Mouse (Mus musculus) G1E (cell line): ENCODE measurements around the gene Nudt21. TPM values are rescaled to one million over a fixed set of nuclear protein-coding genes. Genes with fewer than 3 reads are reported as not detected.

Source experiments
- ATAC-seq: 2 replicates; pipeline ENCODE4 v1.8.0; 2016; ENCODE audit warnings: mild to moderate bottlenecking; ENCODE audit not compliant: insufficient number of reproducible peaks, poor library complexity, low FRiP score, severe bottlenecking; ENCODE audit errors: extremely low read depth
- DNase-seq: peaks from one replicate; pipeline ENCODE4 v3.0.0; 2012; ENCODE audit warnings: low spot score
- H3K27me3 ChIP-seq: 2 replicates; pipeline ENCODE4 v1.6.1; 2012; ENCODE audit warnings: mild to moderate bottlenecking, low read length, inconsistent platforms; ENCODE audit not compliant: insufficient read depth
- H3K36me3 ChIP-seq: replicated peaks from 2 replicates; pipeline ENCODE3; 2012; ENCODE audit warnings: mild to moderate bottlenecking, inconsistent platforms
- H3K4me1 ChIP-seq: 2 replicates; pipeline ENCODE4 v1.6.1; 2012; ENCODE audit warnings: low read depth, low read length, inconsistent platforms, mixed read lengths; ENCODE audit not compliant: insufficient read depth
- H3K4me3 ChIP-seq: 2 replicates; pipeline ENCODE4 v1.5.1; 2012; ENCODE audit warnings: low read depth, mild to moderate bottlenecking, inconsistent platforms, low read length, moderate library complexity, mixed read lengths
- H3K9me3 ChIP-seq: replicated peaks from 2 replicates; pipeline ENCODE4 v1.6.1; 2012; ENCODE audit warnings: inconsistent platforms
- CTCF ChIP-seq: IDR thresholded peaks from 2 replicates; pipeline ENCODE4 v1.5.1; 2012; ENCODE audit warnings: low read depth, low read length, inconsistent platforms, mixed read lengths
- GATA1 ChIP-seq: IDR thresholded peaks from 2 replicates; pipeline ENCODE4 v1.6.1; 2012; ENCODE audit warnings: borderline replicate concordance, low read length, inconsistent platforms, mixed read lengths
- GATA2 ChIP-seq: IDR thresholded peaks from 2 replicates; pipeline ENCODE4 v1.6.1; 2012; ENCODE audit warnings: low read depth, low read length, inconsistent platforms, borderline replicate concordance
- POLR2AphosphoS5 ChIP-seq: IDR thresholded peaks from 2 replicates; pipeline ENCODE4 v1.6.1; 2012; ENCODE audit warnings: low read depth, low read length, inconsistent platforms; ENCODE audit not compliant: insufficient replicate concordance
- TAL1 ChIP-seq: conservative IDR thresholded peaks from 2 replicates; pipeline ENCODE4 v1.6.1; 2012; ENCODE audit warnings: low read depth, low read length, inconsistent platforms, mixed read lengths
- polyA plus RNA-seq: library from polyadenylated mRNA; stranded (reverse); fragments of >175 nt; gene quantifications from 2 replicates; pipeline ENCODE4 v1.2.3, GENCODE M21; 2012
- total RNA-seq, 2 experiments: library from RNA; stranded (forward) in 1 of 2; stranded (reverse) in 1 of 2; fragments of 200-1000 nt in 1 of 2; fragments of >200 nt in 1 of 2; fragmentation: Nextera tagmentation in 1 of 2; gene quantifications; 2 replicates each; pipeline ENCODE4 v1.2.3; 2014 to 2017

The Nudt21 gene
- total and polyA plus RNA-seq, 3 experiments: 48.8 to 470 (median 157) TPM

DNA sequence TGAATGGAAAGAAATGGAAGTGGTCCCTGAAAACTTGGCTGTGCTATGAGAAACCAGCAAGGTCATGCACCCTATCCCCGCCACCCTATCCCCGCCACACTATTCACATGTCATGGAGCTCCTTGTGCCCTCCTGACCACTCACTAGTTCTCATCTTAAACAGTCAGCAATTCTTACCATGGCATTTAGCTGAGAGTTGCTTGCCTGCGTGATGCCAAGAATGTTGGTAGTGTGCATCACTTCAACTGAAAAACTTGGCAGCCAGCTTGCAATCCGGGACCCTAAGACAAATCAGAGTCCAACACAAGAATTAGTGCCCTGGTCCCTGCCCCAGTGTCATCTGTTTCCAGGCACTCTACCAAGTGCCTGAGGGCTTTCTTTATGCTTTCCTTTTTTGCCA, 56.7 kb downstream of the Nudt21 start:
- no peaks in the 10 kb centered on the region for H3K9me3 ChIP-seq
- no peaks in the 10 kb centered on the region for H3K27me3 ChIP-seq
- ATAC-seq: no peak
- H3K4me3 ChIP-seq: no peak overlapping the region
- no peak for DNase-seq
- peaks cover 97% of the 10 kb centered on the region for H3K36me3 ChIP-seq
- H3K4me1 ChIP-seq: 0 out of 2 replicates have a peak, but pooled peaks cover 2% of the 10 kb centered on the region
- TF ChIP-seq CTCF (no peak), GATA2 (no peak), POLR2AphosphoS5 (no peak), TAL1 (no peak), GATA1 (no peak)

DNA sequence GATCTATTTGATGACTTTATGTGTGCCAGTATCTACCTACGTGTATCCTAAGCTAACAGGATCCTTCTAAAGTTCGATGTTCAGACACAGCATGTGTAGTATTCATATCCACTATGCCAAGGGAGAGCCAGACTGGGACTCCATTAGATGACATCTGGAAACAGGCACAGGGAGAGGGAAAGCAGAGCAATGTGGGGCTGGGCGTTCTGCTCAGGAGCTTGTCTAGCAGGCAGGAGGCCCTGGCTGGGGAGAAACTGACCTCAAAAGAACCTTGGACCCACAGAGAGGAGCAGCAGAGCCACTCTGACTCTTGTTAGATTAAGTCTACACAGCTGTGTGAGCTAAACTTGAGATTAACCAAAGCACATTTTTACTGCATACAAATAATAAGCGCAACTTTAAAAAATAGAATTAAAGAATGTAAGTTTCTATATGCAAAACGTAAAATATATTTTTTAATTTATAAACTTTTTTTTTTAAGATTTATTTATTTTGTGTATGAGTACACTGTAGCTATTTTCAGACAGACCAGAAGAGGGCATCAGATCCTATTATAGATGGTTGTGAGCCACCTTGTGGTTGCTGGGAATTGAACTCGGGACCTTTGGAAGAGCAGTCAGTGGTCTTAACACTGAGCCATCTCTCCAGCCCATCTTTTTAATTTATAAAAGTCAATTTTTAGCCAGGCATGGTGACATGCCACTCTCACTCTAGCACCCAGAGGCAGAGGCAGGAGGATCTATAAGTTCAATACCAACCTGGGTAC, 60.2 kb downstream of the Nudt21 start:
- peaks cover 95% of the 10 kb centered on the region for H3K36me3 ChIP-seq

GRCm38 (mm10) chr8:93975358-93975757, 61.5 kb downstream of the Nudt21 start:
- no peaks in the 10 kb centered on the region for H3K27me3 ChIP-seq
- no peaks in the 10 kb centered on the region for H3K9me3 ChIP-seq
- H3K4me1 ChIP-seq: peaks cover 6% of the 10 kb centered on the region
- H3K4me3 ChIP-seq: no peak overlapping the region
- ATAC-seq (no peak), DNase-seq (no peak)
- TF ChIP-seq GATA1 (no peak), TAL1 (no peak), GATA2 (no peak), POLR2AphosphoS5 (no peak), CTCF (no peak)
- peaks cover 95% of the 10 kb centered on the region for H3K36me3 ChIP-seq

More for the DNA sequence above, 60.2 kb downstream of the Nudt21 start:
- Histone ChIP-seq H3K27me3 (no peaks in the 10 kb centered on the region), H3K4me1 (peaks cover 6% of the 10 kb centered on the region; the same call in 1 of the 2 replicates), H3K4me3 (no peak overlapping the region), H3K9me3 (no peaks in the 10 kb centered on the region)
- TF ChIP-seq GATA2: no peak
- no peak for TF ChIP-seq TAL1
- no peak for TF ChIP-seq CTCF
- TF ChIP-seq POLR2AphosphoS5: no peak
- ATAC-seq (no peak), DNase-seq (no peak)

DNA sequence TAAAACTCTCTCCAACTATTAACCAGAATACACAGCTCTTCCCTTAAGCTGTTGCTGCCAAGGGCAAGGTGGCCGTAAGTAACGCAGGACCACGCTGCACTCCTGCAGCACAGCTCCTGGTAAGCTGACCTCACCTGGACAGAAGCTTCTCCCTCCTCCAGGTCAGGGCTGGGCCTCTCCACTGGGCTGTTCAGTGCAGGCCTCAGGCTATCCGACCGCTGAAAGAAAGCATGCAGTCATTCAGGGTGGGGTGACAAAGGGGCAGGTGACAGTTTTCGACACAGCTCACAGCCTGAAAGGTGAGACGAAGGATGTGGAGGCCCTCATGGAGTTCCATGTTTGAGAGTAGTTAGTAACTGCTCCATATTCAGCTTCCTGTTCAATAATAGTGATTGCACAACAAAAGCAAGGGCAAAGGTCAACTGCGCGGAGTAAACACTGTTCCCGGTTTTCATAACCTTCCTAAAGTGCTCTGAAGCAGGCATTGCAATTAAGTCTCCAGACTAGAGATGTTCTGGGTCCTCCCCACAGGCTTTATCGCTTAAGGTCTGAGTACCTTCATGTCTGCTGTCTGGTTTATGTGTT, 62.1 kb downstream of the Nudt21 start:
- TF ChIP-seq POLR2AphosphoS5: no peak
- TF ChIP-seq CTCF: no peak
- no peak for TF ChIP-seq GATA1
- TF ChIP-seq GATA2: no peak
- TF ChIP-seq TAL1: no peak
- no peaks in the 10 kb centered on the region for H3K9me3 ChIP-seq
- H3K4me1 ChIP-seq: peaks cover 6% of the 10 kb centered on the region
- no peaks in the 10 kb centered on the region for H3K27me3 ChIP-seq
- no peak for DNase-seq
- no peak for ATAC-seq
- peaks cover 95% of the 10 kb centered on the region for H3K36me3 ChIP-seq
- H3K4me3 ChIP-seq: no peak overlapping the region

DNA sequence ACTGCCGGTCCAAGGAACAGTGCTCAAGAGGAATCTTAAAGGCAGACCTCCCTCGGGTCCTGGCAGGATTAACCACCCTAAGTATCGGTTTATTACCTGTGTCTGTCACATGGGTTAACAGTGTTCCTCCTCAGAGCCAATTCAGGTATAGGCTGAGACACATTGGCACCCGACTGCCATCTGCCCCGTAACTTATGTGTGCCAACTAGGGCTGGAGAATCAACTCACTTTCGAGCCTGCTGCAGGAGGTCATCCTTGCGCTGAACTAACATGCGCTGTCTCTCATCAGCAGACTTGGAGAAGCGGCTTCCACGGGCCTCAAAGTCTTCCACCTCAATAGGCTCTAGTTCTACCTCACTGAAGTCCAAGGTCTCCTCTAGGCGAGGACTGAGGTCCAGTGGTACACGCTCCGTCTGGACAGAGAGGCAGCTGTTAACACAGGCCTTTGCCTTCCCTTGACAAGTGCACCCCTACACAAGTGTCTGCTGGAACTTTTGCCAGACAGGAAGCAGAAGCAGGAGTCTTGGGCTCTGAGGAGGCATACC, 62.9 kb downstream of the Nudt21 start:
- no peaks in the 10 kb centered on the region for H3K27me3 ChIP-seq
- H3K4me3 ChIP-seq: no peak overlapping the region
- no peak for ATAC-seq
- DNase-seq: no peak
- no peak for TF ChIP-seq GATA2
- no peak for TF ChIP-seq CTCF
- TF ChIP-seq POLR2AphosphoS5: no peak
- no peak for TF ChIP-seq TAL1
- no peak for TF ChIP-seq GATA1
- H3K9me3 ChIP-seq: no peaks in the 10 kb centered on the region
- peaks cover 6% of the 10 kb centered on the region for H3K4me1 ChIP-seq
- peaks cover 92% of the 10 kb centered on the region for H3K36me3 ChIP-seq

- DNase-seq: no peak
- ATAC-seq: no peak
- Histone ChIP-seq H3K36me3 (peaks cover 90% of the 10 kb centered on the region), H3K4me1 (peaks cover 6% of the 10 kb centered on the region), H3K27me3 (no peaks in the 10 kb centered on the region), H3K4me3 (no peak overlapping the region), H3K9me3 (no peaks in the 10 kb centered on the region)
- no peak for TF ChIP-seq CTCF
- TF ChIP-seq POLR2AphosphoS5: no peak
- TF ChIP-seq GATA2: no peak
- TF ChIP-seq GATA1: no peak
- TF ChIP-seq TAL1: no peak
Observed at GRCm38 (mm10) chr8:93972971-93973734, 63.7 kb downstream of the Nudt21 start.
